Mouse (Mus musculus) hindbrain, embryonic 11.5 days (tissue): ENCODE results near the gene Adgrl3. TPM values are rescaled to one million over a fixed set of nuclear protein-coding genes. Genes with fewer than 3 reads are reported as not detected.

Experiments used
- ATAC-seq: fragments of 200-750 bp; cut with Nextera tagmentation; 2 replicates; pipeline ENCODE4 v1.8.0; 2017; ENCODE audit warnings: mild to moderate bottlenecking, moderate TSS enrichment, moderate library complexity; ENCODE audit not compliant: low FRiP score
- DNase-seq: peaks from one replicate; pipeline ENCODE4 v3.0.0-alpha.2; 2015; ENCODE audit warnings: low spot score
- H3K27ac ChIP-seq: fragments of 300-500 bp; sonication (generic); 2 replicates; pipeline ENCODE4 v1.5.1; 2014; ENCODE audit warnings: mild to moderate bottlenecking, low read depth, low read length
- H3K27me3 ChIP-seq: fragments of 300-500 bp; sonication (generic); 2 replicates; pipeline ENCODE4 v1.6.1; 2014; ENCODE audit warnings: mild to moderate bottlenecking, low read length, moderate library complexity, mixed read lengths; ENCODE audit not compliant: control insufficient read depth, insufficient read depth
- H3K36me3 ChIP-seq: fragments of 300-500 bp; sonication (generic); 2 replicates; pipeline ENCODE4 v1.6.1; 2014; ENCODE audit warnings: mild to moderate bottlenecking, low read length, moderate library complexity, mixed read lengths; ENCODE audit not compliant: control insufficient read depth, insufficient read depth
- H3K4me1 ChIP-seq: fragments of 300-500 bp; sonication (generic); replicated peaks from 2 replicates; pipeline ENCODE4 v1.6.1; 2014; ENCODE audit warnings: low read length, mixed read lengths; ENCODE audit not compliant: control insufficient read depth, insufficient read depth
- H3K4me2 ChIP-seq: fragments of 300-500 bp; sonication (generic); replicated peaks from 2 replicates; pipeline ENCODE4 v1.6.1; 2014; ENCODE audit warnings: mild to moderate bottlenecking, low read depth, low read length
- H3K4me3 ChIP-seq: fragments of 300-500 bp; sonication (generic); 2 replicates; pipeline ENCODE4 v1.5.1; 2014; ENCODE audit warnings: low read depth, low read length
- H3K9ac ChIP-seq: fragments of 300-500 bp; sonication (generic); 2 replicates; pipeline ENCODE4 v1.6.1; 2014; ENCODE audit warnings: low read depth, low read length
- H3K9me3 ChIP-seq: fragments of 300-500 bp; sonication (generic); 2 replicates; pipeline ENCODE4 v1.6.1; 2016; ENCODE audit warnings: low read length; ENCODE audit not compliant: control insufficient read depth
- WGBS: fragments of 180-500 bp; shearing (Covaris S2); extraction: QIAGEN DNeasy Blood & Tissue Kit; methylation state at CpG from one replicate; pipeline ENCODE4 v1.1.7; 2014; 5-methylcytosine and 5-hydroxymethylcytosine counted together
- polyA plus RNA-seq: library from polyadenylated mRNA; unstranded; fragments of >200 nt; fragmentation: Nextera tagmentation; extraction: Ambion mirVana; gene quantifications from 2 replicates; pipeline ENCODE4 v1.2.1, GENCODE M21; 2014

Adgrl3 gene
- polyA plus RNA-seq, 1 experiment from 2014 or later: 40.2 TPM

DNA sequence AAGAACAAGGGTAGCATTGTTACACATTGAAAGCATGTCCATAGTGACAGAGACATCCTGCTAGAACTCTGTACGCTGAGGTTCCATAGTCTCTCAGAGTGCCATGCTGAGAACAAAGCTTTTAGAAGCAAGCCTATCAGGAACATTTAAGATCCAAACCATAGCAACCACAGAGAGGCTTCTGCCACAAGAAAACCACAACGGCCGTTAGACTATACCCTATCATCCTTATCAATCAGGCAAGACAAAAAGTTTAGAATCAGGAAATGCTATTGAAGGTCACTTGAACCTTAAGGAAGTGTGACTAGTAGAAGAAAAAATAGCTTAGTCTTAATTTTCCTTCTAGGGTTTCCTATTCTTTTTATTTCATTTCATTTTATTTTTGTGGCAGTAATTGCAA lies 464.0 kb downstream of the Adgrl3 start:
- no peaks in the 10 kb centered on the region for H3K4me1 ChIP-seq
- no peak for DNase-seq
- ATAC-seq: no peak
- no peaks in the 10 kb centered on the region for H3K27me3 ChIP-seq
- no peak overlapping the region for H3K9ac ChIP-seq
- no peak overlapping the region for H3K4me2 ChIP-seq
- no peaks in the 10 kb centered on the region for H3K36me3 ChIP-seq
- no peak overlapping the region for H3K4me3 ChIP-seq
- H3K9me3 ChIP-seq: no peaks in the 10 kb centered on the region
- H3K27ac ChIP-seq: no peak overlapping the region
- 39% methylated on average over 3 of the region's 3 CpGs for WGBS

DNA sequence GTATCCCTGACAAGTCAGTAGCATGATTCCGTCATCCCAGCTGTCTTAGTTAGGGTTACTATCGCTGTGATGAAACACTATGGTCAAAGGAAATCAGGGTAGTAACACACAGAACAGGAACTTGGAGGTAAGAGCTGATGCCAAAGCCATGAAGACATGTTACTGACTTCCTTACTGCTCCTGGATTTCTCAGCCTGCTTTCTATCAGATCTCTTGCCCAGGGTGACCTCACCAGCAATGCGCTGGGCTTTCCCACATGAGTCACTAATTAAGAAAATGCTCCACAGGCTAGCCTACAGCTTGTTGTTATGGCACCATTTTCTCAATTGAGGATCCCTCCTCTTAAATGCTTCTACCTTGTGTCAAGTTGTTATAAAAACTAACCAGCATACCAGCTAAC lies 481.1 kb downstream of the Adgrl3 start:
- Histone ChIP-seq H3K27ac (no peak overlapping the region), H3K4me3 (no peak overlapping the region), H3K9ac (no peak overlapping the region), H3K27me3 (no peaks in the 10 kb centered on the region), H3K36me3 (no peaks in the 10 kb centered on the region), H3K4me2 (no peak overlapping the region), H3K4me1 (no peaks in the 10 kb centered on the region), H3K9me3 (no peaks in the 10 kb centered on the region)
- DNase-seq (no peak), ATAC-seq (no peak)
- WGBS: 95% methylated on average over 3 of the region's 3 CpGs

DNA sequence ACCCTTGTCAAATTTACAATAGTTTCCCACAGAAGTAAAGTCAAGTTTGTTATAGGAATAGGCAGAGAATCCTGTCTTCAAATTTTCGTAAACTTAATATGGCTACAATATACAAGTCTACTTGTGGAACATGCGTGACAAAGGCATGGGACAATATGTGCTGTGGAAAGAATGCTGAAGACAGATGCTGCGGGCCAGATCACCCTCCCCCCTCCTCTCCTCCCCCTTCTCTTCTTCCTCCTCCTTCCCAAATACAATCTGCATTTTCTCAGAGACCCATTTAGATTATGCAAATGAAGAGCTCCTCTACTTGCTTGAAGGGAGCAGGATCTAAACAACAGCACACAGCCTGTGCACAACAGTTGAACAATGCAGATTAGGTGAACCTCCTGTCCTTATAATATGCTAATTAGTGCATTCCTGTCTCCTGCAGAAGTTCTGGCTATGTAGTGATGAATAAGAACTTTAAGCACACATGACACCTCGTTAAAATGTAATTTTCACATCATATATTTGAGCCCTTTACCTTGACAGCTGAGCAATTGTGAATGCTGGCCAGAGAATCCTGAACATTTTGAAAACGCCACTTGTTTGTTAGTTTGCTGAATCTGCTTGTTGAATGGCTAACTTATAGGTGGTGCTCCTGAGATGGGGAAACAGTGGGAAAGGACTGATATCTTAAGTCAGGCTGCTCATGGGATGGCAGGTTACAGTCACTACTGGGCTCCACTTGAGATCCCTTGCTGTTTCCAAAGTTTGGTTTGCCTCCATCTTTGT lies 499.0 kb downstream of the Adgrl3 start:
- Histone ChIP-seq H3K4me3 (no peak overlapping the region), H3K9me3 (no peaks in the 10 kb centered on the region), H3K27ac (peak overlapping the region; percentile 12; the same call in 1 of the 2 replicates), H3K4me2 (no peak overlapping the region), H3K4me1 (no peaks in the 10 kb centered on the region), H3K27me3 (no peaks in the 10 kb centered on the region), H3K36me3 (no peaks in the 10 kb centered on the region), H3K9ac (no peak overlapping the region)
- DNase-seq: peak; percentile 21
- 28% methylated on average over 5 of the region's 5 CpGs for WGBS
- ATAC-seq: peak; percentile 76

DNA sequence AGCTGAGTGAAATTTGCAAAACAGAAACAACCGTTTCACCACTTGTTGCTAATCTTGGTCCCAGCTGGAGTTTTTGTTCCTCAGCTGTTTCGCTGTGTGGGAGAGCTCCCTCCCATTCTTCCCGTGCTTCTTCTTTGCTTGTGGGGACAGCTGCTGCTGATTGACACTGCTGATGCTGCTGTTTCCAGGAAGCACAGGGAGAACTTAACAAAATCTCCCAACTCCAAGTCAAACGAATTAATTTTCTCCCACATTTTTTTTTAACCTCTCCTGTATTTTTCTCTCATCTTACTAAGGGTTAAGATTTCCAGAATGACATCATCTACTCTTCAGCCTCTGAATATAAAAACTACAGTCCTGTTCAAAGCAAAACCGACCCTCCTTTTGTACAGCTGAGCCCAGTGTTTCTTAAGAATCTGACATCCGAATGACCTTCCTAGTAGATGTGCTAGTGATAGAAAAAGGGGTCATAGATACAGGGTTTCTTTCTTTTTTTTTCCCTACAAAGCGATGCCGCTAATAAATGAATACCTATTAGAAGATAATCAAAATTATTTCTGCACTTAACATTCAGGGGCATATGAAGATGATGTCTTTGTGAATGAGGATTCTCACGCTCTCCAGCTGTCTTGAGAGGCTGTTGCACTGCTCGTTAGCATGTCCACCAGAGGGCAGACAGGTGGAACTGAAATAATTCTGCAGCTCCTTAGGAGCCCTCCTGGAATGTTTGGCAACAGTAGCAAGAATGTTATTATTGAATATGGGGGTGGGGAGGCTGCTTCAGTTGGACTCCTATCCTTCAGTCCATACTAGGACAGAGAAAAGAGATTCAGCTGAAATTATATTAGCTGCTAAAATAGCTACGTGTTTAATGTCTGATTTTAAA lies 499.8 kb downstream of the Adgrl3 start:
- no peak overlapping the region for H3K4me3 ChIP-seq
- no peaks in the 10 kb centered on the region for H3K9me3 ChIP-seq
- H3K4me1 ChIP-seq: no peaks in the 10 kb centered on the region
- peak; percentile 55 for DNase-seq
- no peaks in the 10 kb centered on the region for H3K36me3 ChIP-seq
- no peaks in the 10 kb centered on the region for H3K27me3 ChIP-seq
- H3K4me2 ChIP-seq: no peak overlapping the region
- ATAC-seq: peak; percentile 72
- H3K9ac ChIP-seq: no peak overlapping the region
- peak overlapping the region; percentile 12; the same call in 1 of the 2 replicates for H3K27ac ChIP-seq
- 14% methylated on average over 11 of the region's 11 CpGs for WGBS

DNA sequence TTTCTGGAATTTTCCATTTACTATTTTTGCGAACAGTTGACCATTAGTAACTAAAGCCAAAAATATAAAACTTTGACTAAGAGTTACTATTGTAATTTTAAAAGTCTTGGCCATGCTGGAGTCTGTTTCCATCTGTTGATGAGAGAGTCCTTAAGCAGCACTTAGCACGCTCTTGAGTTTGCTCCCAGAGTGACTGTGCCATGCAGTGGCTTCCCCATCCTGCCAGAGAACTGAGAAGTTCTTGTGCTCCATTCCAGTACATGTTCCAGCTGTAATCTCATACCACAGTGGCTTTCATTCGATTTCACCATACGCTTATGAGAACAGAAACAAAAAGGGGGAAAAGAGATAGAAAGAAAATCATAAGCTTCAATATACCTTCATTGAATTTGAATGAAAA lies 502.8 kb downstream of the Adgrl3 start:
- 96% methylated on average over 4 of the region's 4 CpGs for WGBS
- no peak for ATAC-seq
- no peaks in the 10 kb centered on the region for H3K9me3 ChIP-seq
- H3K9ac ChIP-seq: no peak overlapping the region
- H3K4me1 ChIP-seq: no peaks in the 10 kb centered on the region
- no peak overlapping the region for H3K4me2 ChIP-seq
- H3K36me3 ChIP-seq: no peaks in the 10 kb centered on the region
- no peak for DNase-seq
- no peak overlapping the region for H3K4me3 ChIP-seq
- H3K27ac ChIP-seq: no peak overlapping the region
- no peaks in the 10 kb centered on the region for H3K27me3 ChIP-seq

DNA sequence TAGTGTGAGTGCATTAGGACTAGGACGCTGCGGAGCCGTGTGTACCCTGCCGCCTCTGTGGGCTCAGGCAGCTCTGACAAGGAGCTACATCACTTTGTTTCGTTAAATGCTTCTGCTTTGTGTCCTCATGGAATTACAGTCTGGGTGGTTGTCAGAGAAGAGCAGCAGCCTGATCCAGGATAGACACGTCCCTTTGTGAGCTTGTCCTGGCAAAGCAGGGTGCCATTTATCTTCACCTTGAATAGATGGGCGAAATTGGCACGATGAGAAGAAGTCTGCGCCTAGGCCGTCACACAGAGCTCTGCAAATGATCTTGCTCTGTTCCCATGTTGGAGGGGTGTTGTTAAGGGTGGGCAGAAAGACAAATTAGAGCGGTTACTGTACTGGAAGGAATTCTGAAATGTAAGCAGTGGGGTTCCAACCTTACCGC lies 504.6 kb downstream of the Adgrl3 start:
- H3K27me3 ChIP-seq: no peaks in the 10 kb centered on the region
- no peak overlapping the region for H3K9ac ChIP-seq
- WGBS: 83% methylated on average over 12 of the region's 12 CpGs
- no peak overlapping the region for H3K4me3 ChIP-seq
- no peaks in the 10 kb centered on the region for H3K36me3 ChIP-seq
- H3K9me3 ChIP-seq: no peaks in the 10 kb centered on the region
- ATAC-seq: no peak
- DNase-seq: no peak
- peak overlapping the region; percentile 14; the same call in 1 of the 2 replicates for H3K27ac ChIP-seq
- H3K4me1 ChIP-seq: no peaks in the 10 kb centered on the region
- H3K4me2 ChIP-seq: no peak overlapping the region

DNA sequence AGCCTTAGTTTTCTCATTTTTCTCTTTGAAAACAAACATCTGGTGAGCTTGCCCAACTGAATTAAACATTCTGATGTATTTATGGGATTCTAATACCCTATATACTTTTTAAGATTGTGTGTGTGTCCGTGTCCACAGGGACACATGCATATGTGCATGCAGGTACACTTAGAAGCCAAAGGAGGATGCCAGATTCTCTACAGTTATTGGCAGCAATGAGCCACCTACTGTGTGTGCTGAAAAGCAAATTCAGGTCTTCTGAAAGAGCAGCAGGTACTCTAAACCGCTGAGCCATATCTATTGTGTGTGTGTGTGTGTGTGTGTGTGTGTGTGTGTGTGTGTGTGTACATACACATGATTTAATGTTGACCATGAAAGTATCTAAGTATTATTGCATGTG lies 505.4 kb downstream of the Adgrl3 start:
- DNase-seq (no peak), ATAC-seq (no peak)
- Histone ChIP-seq H3K9me3 (no peaks in the 10 kb centered on the region), H3K4me1 (no peaks in the 10 kb centered on the region), H3K4me3 (no peak overlapping the region), H3K27ac (no peak overlapping the region), H3K27me3 (no peaks in the 10 kb centered on the region), H3K4me2 (no peak overlapping the region), H3K36me3 (no peaks in the 10 kb centered on the region), H3K9ac (no peak overlapping the region)
- WGBS: 89% methylated on average over 2 of the region's 2 CpGs

DNA sequence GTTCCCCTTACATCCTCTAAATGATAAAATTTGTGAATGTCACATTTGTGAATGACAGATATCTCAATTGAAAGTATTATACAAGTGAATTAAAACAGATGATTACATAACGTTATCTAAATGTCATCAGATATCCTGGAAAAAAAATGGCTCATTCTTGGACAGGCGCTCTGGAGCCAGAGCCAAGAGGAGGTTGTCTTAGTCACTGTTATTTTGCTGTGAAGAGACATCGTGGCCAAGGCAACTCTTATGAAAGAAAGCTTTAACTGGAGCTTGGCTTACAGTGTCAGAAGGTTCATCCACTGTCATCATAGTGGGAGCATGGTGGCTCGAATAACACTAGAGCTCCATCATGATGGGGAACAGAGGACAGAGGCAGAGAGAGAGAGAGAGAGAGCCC lies 511.7 kb downstream of the Adgrl3 start:
- Histone ChIP-seq H3K9ac (no peak overlapping the region), H3K27me3 (no peaks in the 10 kb centered on the region), H3K4me1 (no peaks in the 10 kb centered on the region), H3K4me3 (no peak overlapping the region), H3K9me3 (no peaks in the 10 kb centered on the region), H3K36me3 (no peaks in the 10 kb centered on the region), H3K4me2 (no peak overlapping the region), H3K27ac (no peak overlapping the region)
- 94% methylated on average over 4 of the region's 4 CpGs for WGBS
- DNase-seq (no peak), ATAC-seq (no peak)
